Mouse (Mus musculus): ENCODE measurements at regions not wholly inside any gene's neighbourhood (a gene's known extent, or its start where the extent isn't known, plus 50 kb on each side); places are given as distances from the start of the nearest gene placed in this dataset.

GRCm38 (mm10) chr4:114716703-114717102 lies 104.8 kb upstream of the Gm12830 start:
- DNase-seq (ENCODE audit: low spot score): no peak

- DNase-seq (ENCODE audit: low spot score): no peak
These were observed 100.8 kb upstream of the Gm12830 start for GRCm38 (mm10) chr4:114720696-114721095.

GRCm38 (mm10) chr4:114721386-114721785 lies 100.1 kb upstream of the Gm12830 start:
- DNase-seq (ENCODE audit: low spot score): no peak

- no peak for DNase-seq (ENCODE audit: low spot score)
These were observed 93.1 kb upstream of the Gm12830 start for GRCm38 (mm10) chr4:114728235-114729000.

GRCm38 (mm10) chr4:114733256-114734004 lies 88.1 kb upstream of the Gm12830 start:
- DNase-seq (ENCODE audit: low spot score): no peak

- DNase-seq (ENCODE audit: low spot score): no peak
These were observed 82.4 kb upstream of the Gm12830 start for GRCm38 (mm10) chr4:114738903-114739667.

GRCm38 (mm10) chr4:114748131-114748530 lies 73.4 kb upstream of the Gm12830 start:
- no peak for DNase-seq (ENCODE audit: low spot score)

GRCm38 (mm10) chr4:114759837-114760236 lies 61.7 kb upstream of the Gm12830 start:
- DNase-seq (ENCODE audit: low spot score): no peak

- no peak for DNase-seq (ENCODE audit: low spot score)
These were observed 54.7 kb upstream of the Gm12830 start for GRCm38 (mm10) chr4:114766643-114767393.

Measured in ovary, postnatal 36 days (tissue).